Mouse (Mus musculus) spleen, embryonic (tissue): ENCODE results near the gene Blcap.

Experiments used
- CTCF ChIA-PET: fragments of 350-600 bp; sonication (Branson Sonifier 250); formaldehyde crosslinking; loops from one replicate; lab custom pipeline; 2022; lab: Charles Lee

The Blcap gene

GRCm38 (mm10) chr2:157560302-157560701, 10.8 kb downstream of the Blcap start:
- CTCF ChIA-PET, result no interaction called here

- CTCF ChIA-PET, result no interaction called here
These were observed 11.2 kb downstream of the Blcap start, which contains the start of gene Nnat for GRCm38 (mm10) chr2:157559858-157560257. Gene Nnat, plus strand, starts transcription at chr2:157560078.

GRCm38 (mm10) chr2:157559440-157559839, 11.6 kb downstream of the Blcap start:
- CTCF ChIA-PET, result no interaction called here

- CTCF ChIA-PET, result no interaction called here
These were observed 12.6 kb downstream of the Blcap start for GRCm38 (mm10) chr2:157558520-157558919.

GRCm38 (mm10) chr2:157558051-157558450, 13.0 kb downstream of the Blcap start:
- CTCF ChIA-PET, result no interaction called here

GRCm38 (mm10) chr2:157556074-157556698, 14.9 kb downstream of the Blcap start:
- CTCF ChIA-PET, result interaction anchor here (0.6 kb wide), 1 partner anchor 347 kb away, joined by 7 read pairs; no protein-coding TSS in a partner anchor

GRCm38 (mm10) chr2:157552158-157552886, 18.8 kb downstream of the Blcap start:
- CTCF ChIA-PET, result no interaction called here

- CTCF ChIA-PET, result no interaction called here
These were observed 20.8 kb downstream of the Blcap start for GRCm38 (mm10) chr2:157550292-157550691.

GRCm38 (mm10) chr2:157546686-157547085, 24.4 kb downstream of the Blcap start:
- CTCF ChIA-PET, result no interaction called here

GRCm38 (mm10) chr2:157544333-157544888, 26.7 kb downstream of the Blcap start:
- CTCF ChIA-PET, result no interaction called here

- CTCF ChIA-PET, result no interaction called here
These were observed 28.7 kb downstream of the Blcap start for GRCm38 (mm10) chr2:157542415-157542814.

- CTCF ChIA-PET, result no interaction called here
These were observed 29.4 kb downstream of the Blcap start for GRCm38 (mm10) chr2:157541631-157542030.

GRCm38 (mm10) chr2:157540953-157541569, 30.0 kb downstream of the Blcap start:
- CTCF ChIA-PET, result no interaction called here

- CTCF ChIA-PET, result no interaction called here
These were observed 30.8 kb downstream of the Blcap start for GRCm38 (mm10) chr2:157540073-157540952.

GRCm38 (mm10) chr2:157537118-157537517, 34.0 kb downstream of the Blcap start:
- CTCF ChIA-PET, result no interaction called here

GRCm38 (mm10) chr2:157536476-157537081, 34.5 kb downstream of the Blcap start:
- CTCF ChIA-PET, result no interaction called here

- CTCF ChIA-PET, result no interaction called here
These were observed 36.9 kb downstream of the Blcap start for GRCm38 (mm10) chr2:157534163-157534562.

GRCm38 (mm10) chr2:157531681-157532426, 39.2 kb downstream of the Blcap start:
- CTCF ChIA-PET, result interaction anchor here (0.7 kb wide), 1 partner anchor 47 kb away, joined by 4 read pairs; no protein-coding TSS in a partner anchor

- CTCF ChIA-PET, result no interaction called here
These were observed 40.8 kb downstream of the Blcap start for GRCm38 (mm10) chr2:157530056-157530955.
